Mouse (Mus musculus): ENCODE data around the gene Slc9b1.

- no peak for TF ChIP-seq CTCF (IDR thresholded peaks at IDR 0.05; ENCODE audit: control insufficient read depth, insufficient read depth, insufficient read length)
- no peak for TF ChIP-seq MAX (IDR thresholded peaks at IDR 0.05)
Observed at GRCm38 (mm10) chr3:135328560-135328959, 19.3 kb upstream of the Slc9b1 start.

All from C2C12 (cell line).